Mouse (Mus musculus) heart, postnatal 25 days (tissue): ENCODE data around the gene Rgl3. TPM values are rescaled to one million over a fixed set of nuclear protein-coding genes. Genes with fewer than 3 reads are reported as not detected.
A peak's percentile ranks its signal among the peaks of the same experiment; 100 is the strongest.

Source experiments
- DNase-seq: peaks from one replicate; pipeline ENCODE4 v3.0.0; 2022; ENCODE audit warnings: low spot score
- intact Hi-C: fragments of 180-260 bp; cut with DNase I; formaldehyde crosslinking; loops from one replicate; pipeline ENCODE4 v1.15.1; 2025
- total RNA-seq, 2 experiments: library from RNA; stranded (reverse); gene quantifications; 2 replicates each; pipeline ENCODE4 v1.2.3; 2021

Rgl3 gene
- total RNA-seq, 2 experiments from 2014 or later: 2.0 to 3.2 TPM

DNA sequence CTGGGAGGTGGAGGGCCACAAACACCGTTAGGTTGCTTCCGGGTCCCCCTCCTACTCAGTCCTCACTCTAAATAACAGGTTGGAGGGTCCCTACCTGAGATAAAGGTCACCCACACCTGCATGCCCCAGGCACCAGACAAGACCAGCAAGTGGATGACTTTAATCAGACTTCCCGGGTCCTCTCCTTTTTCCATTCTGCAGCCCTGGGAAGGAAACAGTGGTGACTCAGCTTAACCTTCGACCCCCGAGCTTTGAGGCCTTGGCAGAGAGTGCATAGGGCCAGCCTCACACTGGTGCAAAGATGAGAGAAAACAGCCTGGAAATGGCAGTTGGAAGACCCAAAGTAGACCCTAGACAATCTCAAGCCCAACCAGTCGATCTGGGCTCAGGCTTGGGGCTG lies 63.1 kb downstream of the Rgl3 start:
- DNase-seq: no peak
- intact Hi-C loops: no loop called here

DNA sequence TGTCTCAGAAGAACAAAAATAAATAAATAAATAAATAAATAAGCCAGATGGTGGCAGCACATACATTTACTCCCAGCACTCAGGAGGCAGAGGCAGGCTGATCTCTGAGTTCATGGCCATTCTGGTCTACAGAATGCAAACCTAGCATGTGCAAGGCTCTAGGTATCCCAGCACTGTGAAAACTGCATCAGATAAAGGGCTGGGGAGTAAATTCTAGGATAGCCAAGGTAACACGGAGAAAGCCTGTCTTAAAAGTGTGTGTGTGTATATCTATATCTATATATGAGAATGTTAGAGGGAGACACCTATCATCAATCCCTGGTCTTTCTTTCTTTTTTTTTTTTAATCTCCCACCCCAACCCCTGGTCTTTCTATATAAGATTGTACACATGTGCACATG lies 63.7 kb downstream of the Rgl3 start:
- intact Hi-C loops: no loop called here
- DNase-seq: no peak

GRCm38 (mm10) chr9:21925034-21925433 lies 64.2 kb downstream of the Rgl3 start:
- intact Hi-C loops: no loop called here
- DNase-seq: no peak

DNA sequence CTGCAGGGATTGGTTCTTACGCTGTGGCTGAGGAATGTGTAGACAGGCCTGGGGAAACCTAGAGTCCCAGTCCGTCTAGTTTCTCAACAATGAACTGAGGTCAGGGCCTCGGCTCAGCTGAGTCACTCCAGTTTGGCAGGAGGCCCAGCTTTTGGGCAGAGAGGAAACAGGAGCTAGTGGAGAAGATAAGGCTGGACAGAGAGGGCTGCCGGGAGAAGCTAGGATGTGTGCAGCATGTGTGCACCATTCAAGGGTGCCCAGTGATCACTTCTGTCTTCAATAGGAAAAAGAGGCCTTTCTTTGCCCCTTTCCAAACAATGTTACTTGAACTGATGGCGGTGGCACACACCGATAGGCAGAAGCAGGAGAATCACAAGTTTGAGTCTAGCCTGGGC lies 65.2 kb downstream of the Rgl3 start:
- intact Hi-C loops: no loop called here
- peak; percentile 90 for DNase-seq

GRCm38 (mm10) chr9:21923490-21924098 lies 65.7 kb downstream of the Rgl3 start:
- intact Hi-C loops: no loop called here
- DNase-seq: no peak

DNA sequence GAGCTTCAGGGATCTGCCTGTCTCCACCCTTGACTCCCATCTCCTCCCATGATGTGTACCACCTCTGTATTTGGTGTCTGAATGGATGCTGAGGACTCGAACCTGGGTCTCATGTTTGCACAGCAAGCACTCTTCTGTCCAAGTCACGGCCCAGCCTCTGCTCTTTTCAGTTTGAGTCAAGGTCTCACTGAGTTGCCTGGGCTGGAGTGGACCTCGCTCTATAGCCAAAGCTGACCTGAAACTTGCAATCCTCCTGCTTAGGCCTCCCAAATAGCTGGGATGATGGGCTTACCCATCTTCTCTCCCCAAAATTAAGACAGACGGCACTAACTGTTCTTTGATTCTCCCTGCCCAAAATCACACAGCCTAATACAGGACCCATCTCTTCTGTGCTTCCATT lies 66.2 kb downstream of the Rgl3 start:
- intact Hi-C loops: no loop called here
- no peak for DNase-seq

Other genes with a start within 250 kb of the Rgl3 start
- 1 to 10 TPM; 3.2 to 4.0 TPM for gene Spc24, start 229.1 kb downstream of the Rgl3 start, total RNA-seq
- gene Kank2, start 190.7 kb downstream of the Rgl3 start, total RNA-seq: 10 to 100 TPM; 52.5 to 58.0 TPM
- gene Angptl8, start 153.9 kb downstream of the Rgl3 start, total RNA-seq: not detected
- gene Dock6, start 136.8 kb downstream of the Rgl3 start, total RNA-seq: 10 to 100 TPM; 34.9 to 36.9 TPM
- gene Rab3d, start 71.3 kb downstream of the Rgl3 start, total RNA-seq: 10 to 100 TPM in 1 of 2 experiments, 1 to 10 TPM in 1; 9.2 to 12.1 TPM
- 1 to 10 TPM; 1.8 to 2.8 TPM for gene Ccdc159, start 62.0 kb downstream of the Rgl3 start, total RNA-seq
- gene Tmem205, start 61.9 kb downstream of the Rgl3 start, total RNA-seq: 10 to 100 TPM; 39.4 to 46.2 TPM
- gene Plppr2, start 52.4 kb downstream of the Rgl3 start, total RNA-seq: 1 to 10 TPM; 1.5 to 2.0 TPM
- 1 to 10 TPM; 5.8 to 7.4 TPM for gene Swsap1, start 33.7 kb downstream of the Rgl3 start, total RNA-seq
- gene Epor, start 25.9 kb downstream of the Rgl3 start, total RNA-seq: 1 to 10 TPM in 1 of 2 experiments, under 1 TPM in 1; 0.83 to 1.6 TPM
- not detected for gene Ccdc151, start 13.2 kb upstream of the Rgl3 start, total RNA-seq
- gene Prkcsh, start 13.4 kb upstream of the Rgl3 start, total RNA-seq: 10 to 100 TPM; 63.0 to 71.8 TPM
- under 1 TPM; 0.21 to 0.50 TPM for gene Elavl3, start 62.6 kb upstream of the Rgl3 start, total RNA-seq
- gene Gm49318, start 81.8 kb upstream of the Rgl3 start, total RNA-seq: not detected
- gene Zfp653, start 81.9 kb upstream of the Rgl3 start, total RNA-seq: 1 to 10 TPM; 4.0 to 4.3 TPM
- gene Ecsit, start 96.0 kb upstream of the Rgl3 start, total RNA-seq: 100 to 1,000 TPM; 103 TPM
- gene Cnn1, start 109.8 kb upstream of the Rgl3 start, total RNA-seq: 10 to 100 TPM in 1 of 2 experiments, 1 to 10 TPM in 1; 7.6 to 10.4 TPM
- 10 to 100 TPM; 36.8 to 39.8 TPM for gene Elof1, start 127.7 kb upstream of the Rgl3 start, total RNA-seq
- 1 to 10 TPM; 1.6 to 3.5 TPM for gene Acp5, start 146.3 kb upstream of the Rgl3 start, total RNA-seq
- gene Pigyl, start 167.4 kb upstream of the Rgl3 start, total RNA-seq: 10 to 100 TPM; 50.3 to 52.6 TPM
- gene Zfp872, start 198.6 kb upstream of the Rgl3 start, total RNA-seq: under 1 TPM; 0.16 to 0.31 TPM
- 10 to 100 TPM; 29.4 to 30.7 TPM for gene Zfp809, start 236.3 kb upstream of the Rgl3 start, total RNA-seq